Mouse (Mus musculus): ENCODE data around the gene Twf2.

DNA sequence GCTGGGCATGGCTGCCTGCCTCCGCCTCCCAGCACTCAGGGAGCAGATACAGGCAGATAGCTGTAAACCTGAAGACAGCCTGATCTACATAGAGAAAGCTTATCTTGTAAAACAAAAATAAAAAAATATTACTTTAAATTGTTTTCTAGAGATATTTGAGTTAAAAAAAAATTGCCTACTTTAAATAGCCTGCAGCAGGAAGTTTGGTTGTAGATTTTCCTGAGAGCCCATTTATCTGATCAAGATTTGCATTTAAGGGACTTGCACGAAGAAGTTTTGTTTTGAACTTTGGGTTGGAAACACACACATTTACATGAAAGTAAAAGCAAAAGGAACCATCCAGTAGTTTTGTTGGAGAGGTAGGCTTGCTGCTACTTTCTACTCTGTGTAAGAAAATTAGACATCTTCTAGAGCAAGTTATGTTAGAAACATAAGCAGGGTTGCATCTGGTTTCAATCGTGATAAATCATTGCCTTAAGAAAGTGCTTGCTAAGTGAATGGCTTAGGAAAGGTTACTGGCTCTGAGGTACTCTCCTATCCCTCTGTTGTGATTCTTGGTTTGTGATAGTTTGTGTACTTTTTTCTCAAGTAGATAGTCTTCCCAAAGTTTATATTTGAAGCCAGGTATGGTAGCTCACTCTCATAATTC is 27.2 kb upstream of the Twf2 start:
- TF ChIP-seq CTCF (IDR thresholded peaks at IDR 0.05), result no peak
- TF ChIP-seq POLR2A (IDR thresholded peaks at IDR 0.05; ENCODE audit: insufficient read depth, low read depth, low read length), result no peak
- TF ChIP-seq EP300 (IDR thresholded peaks at IDR 0.05; ENCODE audit: insufficient read depth, low read depth, low read length), result no peak
